In genomic region chr5:134221708-134222150, GRCm38 (mm10) we compare ENCODE assay signal across 9 mouse cellular contexts. TPM values are rescaled to one million over a fixed set of nuclear protein-coding genes. Genes with fewer than 3 reads are reported as not detected.
DNase-seq lines count a peak whose midpoint lies in the region; ATAC-seq and TF ChIP-seq lines count a peak whose summit lies in the region.
"Had no signal": no experiment of that assay in that cellular context is flagged by ENCODE, and none has a peak within 500 bp of the region (broad histone marks: within the 10 kb centered on the region; RNA-seq: fewer than 3 reads in every experiment).

No protein-coding gene starts in this region.

- intact Hi-C loops in heart, postnatal 25 days (cut with DNase I), result no loop called here
- intact Hi-C loops in gastrocnemius, postnatal 14 days (cut with DNase I; ENCODE audit: low total_unique reads), result no loop called here

- TF ChIP-seq EP300 in ES-Bruce4 (IDR thresholded peaks at IDR 0.05; ENCODE audit: insufficient read depth, low read depth, low read length), result no peak

- no peak overlapping the region for H3K9ac ChIP-seq in ES-Bruce4 (ENCODE audit: low read depth, poor library complexity, severe bottlenecking)

- 2% methylated on average over 36 of the region's 36 CpGs for WGBS in hindbrain, embryonic 10.5 days
- 1% methylated on average over 36 of the region's 36 CpGs for WGBS in midbrain, embryonic 10.5 days

- ATAC-seq in granulocyte monocyte progenitor cell, adult 5-6 weeks (replicated peaks; ENCODE audit: poor library complexity, severe bottlenecking), result no peak
- ATAC-seq: inflammation-experienced regulatory T-cells, adult 6 months had no signal

- H3K9me3 ChIP-seq in ES-Bruce4 (replicated peaks; ENCODE audit: control insufficient read depth, insufficient read depth, low read length, poor library complexity, severe bottlenecking), result no peaks in the 10 kb centered on the region
- no peaks in the 10 kb centered on the region for H3K9me3 ChIP-seq in hindbrain, embryonic 10.5 days
- H3K9me3 ChIP-seq in midbrain, embryonic 10.5 days (replicated peaks), result peaks cover 3% of the 10 kb centered on the region; the same call in 1 of the 2 replicates

- no peak for TF ChIP-seq POLR2A in ES-Bruce4 (IDR thresholded peaks at IDR 0.05; ENCODE audit: insufficient read depth, low read length)

- TF ChIP-seq CTCF in ES-Bruce4 (IDR thresholded peaks at IDR 0.05; ENCODE audit: low read depth, low read length), result no peak

- H3K27me3 ChIP-seq in ES-Bruce4 (ENCODE audit: control insufficient read depth, insufficient read depth, low read length, poor library complexity, severe bottlenecking), result no peaks in the 10 kb centered on the region
- peaks cover 29% of the 10 kb centered on the region for H3K27me3 ChIP-seq in hindbrain, embryonic 10.5 days (ENCODE audit: insufficient read depth, poor library complexity, severe bottlenecking)
- H3K27me3 ChIP-seq in midbrain, embryonic 10.5 days (ENCODE audit: low read depth, poor library complexity, severe bottlenecking), result peaks cover 26% of the 10 kb centered on the region

- H3K4me3 ChIP-seq in ES-Bruce4 (ENCODE audit: low read depth, low read length), result peak overlapping the region; percentile 3
- peak overlapping the region; percentile 54 for H3K4me3 ChIP-seq in hindbrain, embryonic 10.5 days
- H3K4me3 ChIP-seq in midbrain, embryonic 10.5 days, result peak overlapping the region; percentile 55

- H3K27ac ChIP-seq in ES-Bruce4 (ENCODE audit: insufficient read depth, low read length), result no peak overlapping the region
- peak overlapping the region; percentile 74 for H3K27ac ChIP-seq in hindbrain, embryonic 10.5 days
- peak overlapping the region; percentile 76 for H3K27ac ChIP-seq in midbrain, embryonic 10.5 days (replicated peaks)

- no peaks in the 10 kb centered on the region for H3K36me3 ChIP-seq in ES-Bruce4 (ENCODE audit: control insufficient read depth, insufficient read depth, low read length, poor library complexity, severe bottlenecking)
- H3K36me3 ChIP-seq in hindbrain, embryonic 10.5 days, result peaks cover 9% of the 10 kb centered on the region
- H3K36me3 ChIP-seq in midbrain, embryonic 10.5 days, result peaks cover 12% of the 10 kb centered on the region

- no peaks in the 10 kb centered on the region for H3K4me1 ChIP-seq in ES-Bruce4 (ENCODE audit: control insufficient read depth, insufficient read depth, low read length)
- peaks cover 37% of the 10 kb centered on the region for H3K4me1 ChIP-seq in hindbrain, embryonic 10.5 days (replicated peaks)
- peaks cover 30% of the 10 kb centered on the region for H3K4me1 ChIP-seq in midbrain, embryonic 10.5 days

- peak; percentile 84 for DNase-seq in heart, adult 11 months
- no peak for DNase-seq in heart, postnatal 25 days (ENCODE audit: low spot score)
- peak; percentile 42 for DNase-seq in hindbrain, embryonic 10.5 days (ENCODE audit: low spot score)
- DNase-seq in midbrain, embryonic 10.5 days (ENCODE audit: low spot score), result peak; percentile 47
- no peak for DNase-seq in cerebellum, postnatal 36 days
- no peak for DNase-seq in gastrocnemius, postnatal 14 days

RNA-seq across cellular contexts. Expression of gene Ncf1, which starts 7.7 kb away (rescaled TPM):
- 1 to 10 TPM; 5.0 to 5.3 TPM for total RNA-seq in heart, postnatal 25 days (2021)
- not detected in 2 replicates for polyA plus RNA-seq in ES-Bruce4 (2011; ENCODE audit: insufficient read depth, insufficient read length, low read depth, missing spikeins)
- polyA plus RNA-seq in hindbrain, embryonic 10.5 days (2016; fragmentation: Nextera tagmentation; extraction: Ambion mirVana), result 2.6 and 3.1 TPM in 2 replicates
- polyA plus RNA-seq in midbrain, embryonic 10.5 days (2016; fragmentation: Nextera tagmentation; extraction: Ambion mirVana), result 2.6 and 2.7 TPM in 2 replicates
- total RNA-seq in gastrocnemius, postnatal 14 days (2021), result 1 to 10 TPM; 2.6 to 4.2 TPM
- total RNA-seq in granulocyte monocyte progenitor cell, adult 5-6 weeks (2014; fragmentation: Nextera tagmentation), result 163 and 170 TPM in 2 replicates
- 165 and 177 TPM in 2 replicates for total RNA-seq in granulocyte monocyte progenitor cell, adult 5-6 weeks (2017)

RNA-seq across cellular contexts. Expression of gene Gtf2ird2, which starts 37.9 kb away (rescaled TPM):
- total RNA-seq in heart, postnatal 25 days (2021), result 1 to 10 TPM; 4.0 to 5.1 TPM
- polyA plus RNA-seq in ES-Bruce4 (2011; ENCODE audit: insufficient read depth, insufficient read length, low read depth, missing spikeins), result 3.2 and 5.6 TPM in 2 replicates
- 6.8 and 9.3 TPM in 2 replicates for polyA plus RNA-seq in hindbrain, embryonic 10.5 days (2016; fragmentation: Nextera tagmentation; extraction: Ambion mirVana)
- 7.1 and 8.9 TPM in 2 replicates for polyA plus RNA-seq in midbrain, embryonic 10.5 days (2016; fragmentation: Nextera tagmentation; extraction: Ambion mirVana)
- total RNA-seq in gastrocnemius, postnatal 14 days (2021), result 1 to 10 TPM; 4.8 to 5.4 TPM
- total RNA-seq in granulocyte monocyte progenitor cell, adult 5-6 weeks (2014; fragmentation: Nextera tagmentation), result 1.3 and 15.1 TPM in 2 replicates
- total RNA-seq in granulocyte monocyte progenitor cell, adult 5-6 weeks (2017), result 3.9 and 5.0 TPM in 2 replicates

RNA-seq across cellular contexts. Expression of gene Rcc1l, which starts 45.2 kb away (rescaled TPM):
- 10 to 100 TPM; 27.6 to 30.5 TPM for total RNA-seq in heart, postnatal 25 days (2021)
- polyA plus RNA-seq in ES-Bruce4 (2011; ENCODE audit: insufficient read depth, insufficient read length, low read depth, missing spikeins), result 15.9 and 16.1 TPM in 2 replicates
- polyA plus RNA-seq in hindbrain, embryonic 10.5 days (2016; fragmentation: Nextera tagmentation; extraction: Ambion mirVana), result 31.0 and 35.7 TPM in 2 replicates
- 35.9 and 38.0 TPM in 2 replicates for polyA plus RNA-seq in midbrain, embryonic 10.5 days (2016; fragmentation: Nextera tagmentation; extraction: Ambion mirVana)
- total RNA-seq in gastrocnemius, postnatal 14 days (2021), result 10 to 100 TPM; 13.9 to 18.3 TPM
- total RNA-seq in granulocyte monocyte progenitor cell, adult 5-6 weeks (2014; fragmentation: Nextera tagmentation), result 22.9 and 25.7 TPM in 2 replicates
- total RNA-seq in granulocyte monocyte progenitor cell, adult 5-6 weeks (2017), result 8.7 and 9.7 TPM in 2 replicates

Comparison
In these comparisons a context has a peak if more than half of its experiments do, and no peak if none do; other contexts are left out.
1. DNase-seq: peak in heart, adult 11 months (single experiment), hindbrain, embryonic 10.5 days (single experiment) and midbrain, embryonic 10.5 days (single experiment); none in heart, postnatal 25 days (single experiment), cerebellum, postnatal 36 days (0 of 2) and gastrocnemius, postnatal 14 days (single experiment).
2. H3K4me3 ChIP-seq: peak in every context shown above with its lines; median percentile 55 in midbrain, embryonic 10.5 days; 54 in hindbrain, embryonic 10.5 days; 3 in ES-Bruce4.
3. RNA of gene Ncf1, which starts 7.7 kb away (total RNA-seq): 163 to 177 TPM in granulocyte monocyte progenitor cell, adult 5-6 weeks; 5.0 to 5.3 TPM in heart, postnatal 25 days and 2.6 to 4.2 TPM in gastrocnemius, postnatal 14 days; every median in the first group is over 10 times any median in the second.